Mouse (Mus musculus) myocyte (in vitro differentiated cells): ENCODE measurements around the gene Slc26a1. TPM values are rescaled to one million over a fixed set of nuclear protein-coding genes. Genes with fewer than 3 reads are reported as not detected.

Experiments used
- H3K27me3 ChIP-seq: one replicate; pipeline ENCODE4 v1.6.1; 2011; ENCODE audit not compliant: control insufficient read depth, insufficient read depth, insufficient read length
- H3K36me3 ChIP-seq: one replicate; pipeline ENCODE4 v1.6.1; 2011; ENCODE audit not compliant: control insufficient read depth, insufficient read depth
- H3K4me2 ChIP-seq: one replicate; pipeline ENCODE4 v1.6.1; 2011; ENCODE audit warnings: low read depth, control low read depth
- H3K4me3 ChIP-seq: one replicate; pipeline ENCODE4 v1.5.1; 2011; ENCODE audit warnings: mild to moderate bottlenecking, control low read depth, moderate library complexity
- H3K79me2 ChIP-seq: one replicate; pipeline ENCODE4 v1.6.1; 2011; ENCODE audit not compliant: control insufficient read depth, insufficient read depth
- H3ac ChIP-seq: one replicate; pipeline ENCODE4 v1.6.1; 2011; ENCODE audit not compliant: control insufficient read depth, insufficient read length
- CEBPB ChIP-seq: IDR thresholded peaks from 2 replicates; pipeline ENCODE4 v1.6.1; 2011; ENCODE audit warnings: mild to moderate bottlenecking, moderate library complexity; ENCODE audit not compliant: poor library complexity, insufficient read depth, severe bottlenecking
- E2F4 ChIP-seq: IDR thresholded peaks from one replicate; pipeline ENCODE4 v1.6.1; 2011; ENCODE audit warnings: mild to moderate bottlenecking, control low read depth, moderate library complexity; ENCODE audit not compliant: insufficient read depth
- MAX ChIP-seq: IDR thresholded peaks from one replicate; pipeline ENCODE4 v1.6.1; 2011; ENCODE audit warnings: low read depth, mild to moderate bottlenecking, control low read depth
- MYOD1 ChIP-seq, 3 experiments: IDR thresholded peaks; one replicate each; pipeline ENCODE4 v1.6.1; 2011; ENCODE audit warnings: control low read depth in 2 of 3, low read depth in 2 of 3, mild to moderate bottlenecking in 2 of 3, moderate library complexity in 1 of 3; ENCODE audit not compliant: insufficient read length in 2 of 3, control insufficient read depth in 1 of 3
- MYOG ChIP-seq, 3 experiments: IDR thresholded peaks; one replicate each; pipeline ENCODE4 v1.6.1; 2011; ENCODE audit warnings: control low read depth in 2 of 3, low read depth in 2 of 3, mild to moderate bottlenecking in 2 of 3; ENCODE audit not compliant: insufficient read length in 2 of 3, control insufficient read depth in 1 of 3, insufficient read depth in 1 of 3
- POLR2A ChIP-seq: IDR thresholded peaks from one replicate; pipeline ENCODE4 v1.6.1; 2011; ENCODE audit warnings: low read depth, mild to moderate bottlenecking, control low read depth, moderate library complexity; ENCODE audit not compliant: insufficient read length
- POLR2AphosphoS2 ChIP-seq: IDR thresholded peaks from one replicate; pipeline ENCODE4 v1.6.1; 2011; ENCODE audit warnings: low read depth, control low read depth; ENCODE audit not compliant: insufficient read length
- REST ChIP-seq: IDR thresholded peaks from one replicate; pipeline ENCODE4 v1.6.1; 2011; ENCODE audit warnings: mild to moderate bottlenecking, control low read depth, moderate library complexity; ENCODE audit not compliant: insufficient read depth, insufficient read length
- SRF ChIP-seq: IDR thresholded peaks from one replicate; pipeline ENCODE4 v1.6.1; 2011; ENCODE audit warnings: low read depth; ENCODE audit not compliant: control insufficient read depth, insufficient read length
- TCF12 ChIP-seq: IDR thresholded peaks from one replicate; pipeline ENCODE4 v1.6.1; 2011; ENCODE audit warnings: mild to moderate bottlenecking, control low read depth; ENCODE audit not compliant: poor library complexity, insufficient read depth, severe bottlenecking
- TCF3 ChIP-seq: IDR thresholded peaks from one replicate; pipeline ENCODE4 v1.6.1; 2011; ENCODE audit warnings: low read depth, control low read depth; ENCODE audit not compliant: insufficient read length
- USF1 ChIP-seq: IDR thresholded peaks from one replicate; pipeline ENCODE4 v1.6.1; 2011; ENCODE audit warnings: low read depth, mild to moderate bottlenecking, control low read depth, moderate library complexity
- polyA plus RNA-seq: library from polyadenylated mRNA; unstranded; fragments of >200 nt; fragmentation: generic; extraction: Trizol; gene quantifications from one replicate; pipeline ENCODE4 v1.2.1, GENCODE M21; 2012; ENCODE audit warnings: missing spikeins

The Slc26a1 gene
- polyA plus RNA-seq, 1 experiment = 0.13 TPM

DNA sequence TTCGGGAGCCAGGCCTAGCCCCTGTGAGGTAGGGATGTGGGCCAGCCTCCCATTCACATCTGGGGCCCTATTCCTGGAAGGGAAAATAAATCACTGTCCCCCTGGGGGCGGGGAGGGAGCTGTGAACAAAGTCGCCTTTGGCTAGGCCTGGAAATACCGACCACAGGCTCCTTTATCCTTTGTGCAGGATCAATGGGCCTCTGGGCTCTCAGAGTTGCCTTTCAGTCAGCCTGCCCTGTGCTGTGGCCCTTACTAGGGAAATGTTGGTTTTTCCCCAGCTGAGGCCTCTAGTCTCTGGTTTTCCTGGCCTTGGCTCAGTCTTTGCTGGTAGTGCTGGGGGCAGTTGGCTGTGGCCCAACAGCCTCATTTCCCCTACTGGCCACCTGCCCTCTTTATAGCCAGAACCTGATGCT lies 22.0 kb upstream of the Slc26a1 start:
- H3ac ChIP-seq = no peak overlapping the region
- no peak overlapping the region for H3K4me3 ChIP-seq
- no peaks in the 10 kb centered on the region for H3K27me3 ChIP-seq
- TF ChIP-seq REST (no peak), POLR2A (no peak), TCF3 (no peak), CEBPB (no peak), POLR2AphosphoS2 (no peak), MYOD1 (IDR thresholded peaks at IDR 0.05; ENCODE audit: control insufficient read depth in 1 of 3, insufficient read length in 2 of 3, low read depth in 2 of 3) (no peak), USF1 (no peak), E2F4 (no peak), TCF12 (no peak)
- no peaks in the 10 kb centered on the region for H3K36me3 ChIP-seq
- peak overlapping the region; percentile 2 for H3K4me2 ChIP-seq
- no peaks in the 10 kb centered on the region for H3K79me2 ChIP-seq

GRCm38 (mm10) chr5:108696542-108696941 lies 21.2 kb upstream of the Slc26a1 start:
- Histone ChIP-seq H3K79me2 (no peaks in the 10 kb centered on the region), H3K4me2 (peak overlapping the region; percentile 34), H3K36me3 (no peaks in the 10 kb centered on the region), H3K4me3 (no peak overlapping the region), H3K27me3 (no peaks in the 10 kb centered on the region), H3ac (no peak overlapping the region)
- TF ChIP-seq TCF12 (no peak), REST (no peak), USF1 (no peak), POLR2AphosphoS2 (no peak), CEBPB (no peak), TCF3 (no peak), SRF (no peak), POLR2A (no peak), MYOD1 (IDR thresholded peaks at IDR 0.05; ENCODE audit: control insufficient read depth in 1 of 3, insufficient read length in 2 of 3, low read depth in 2 of 3) (no peak)

DNA sequence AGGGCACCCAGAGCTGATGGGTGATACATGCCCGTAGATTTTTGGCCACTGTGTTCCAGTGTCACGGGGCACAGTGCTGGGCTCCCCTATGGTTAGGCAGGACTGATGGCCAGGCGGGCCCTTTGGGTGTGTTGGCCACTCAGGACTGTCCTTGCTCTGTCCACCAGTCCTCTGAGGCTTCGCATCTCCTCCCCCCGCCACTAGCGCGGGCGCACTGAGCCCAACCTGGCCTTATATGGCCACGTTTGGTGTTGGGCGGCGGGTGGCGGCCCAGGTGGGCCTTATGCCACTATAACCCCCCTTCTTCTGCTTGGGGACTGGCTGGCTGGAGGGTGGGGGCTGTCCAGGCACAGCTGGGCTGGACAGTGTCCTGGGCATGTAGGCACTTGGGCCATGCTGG lies 20.5 kb upstream of the Slc26a1 start:
- H3K27me3 ChIP-seq = no peaks in the 10 kb centered on the region
- TF ChIP-seq MYOG (IDR thresholded peaks at IDR 0.05; ENCODE audit: control insufficient read depth in 1 of 3, insufficient read depth in 1 of 3, insufficient read length in 2 of 3, low read depth in 2 of 3) = no peak
- TF ChIP-seq MYOD1 (IDR thresholded peaks at IDR 0.05; ENCODE audit: control insufficient read depth in 1 of 3, insufficient read length in 2 of 3, low read depth in 2 of 3) = no peak
- TF ChIP-seq TCF3 = no peak
- H3K4me3 ChIP-seq = peak overlapping the region; percentile 28
- H3K79me2 ChIP-seq = no peaks in the 10 kb centered on the region
- H3K36me3 ChIP-seq = no peaks in the 10 kb centered on the region
- no peak overlapping the region for H3K4me2 ChIP-seq
- H3ac ChIP-seq = no peak overlapping the region

DNA sequence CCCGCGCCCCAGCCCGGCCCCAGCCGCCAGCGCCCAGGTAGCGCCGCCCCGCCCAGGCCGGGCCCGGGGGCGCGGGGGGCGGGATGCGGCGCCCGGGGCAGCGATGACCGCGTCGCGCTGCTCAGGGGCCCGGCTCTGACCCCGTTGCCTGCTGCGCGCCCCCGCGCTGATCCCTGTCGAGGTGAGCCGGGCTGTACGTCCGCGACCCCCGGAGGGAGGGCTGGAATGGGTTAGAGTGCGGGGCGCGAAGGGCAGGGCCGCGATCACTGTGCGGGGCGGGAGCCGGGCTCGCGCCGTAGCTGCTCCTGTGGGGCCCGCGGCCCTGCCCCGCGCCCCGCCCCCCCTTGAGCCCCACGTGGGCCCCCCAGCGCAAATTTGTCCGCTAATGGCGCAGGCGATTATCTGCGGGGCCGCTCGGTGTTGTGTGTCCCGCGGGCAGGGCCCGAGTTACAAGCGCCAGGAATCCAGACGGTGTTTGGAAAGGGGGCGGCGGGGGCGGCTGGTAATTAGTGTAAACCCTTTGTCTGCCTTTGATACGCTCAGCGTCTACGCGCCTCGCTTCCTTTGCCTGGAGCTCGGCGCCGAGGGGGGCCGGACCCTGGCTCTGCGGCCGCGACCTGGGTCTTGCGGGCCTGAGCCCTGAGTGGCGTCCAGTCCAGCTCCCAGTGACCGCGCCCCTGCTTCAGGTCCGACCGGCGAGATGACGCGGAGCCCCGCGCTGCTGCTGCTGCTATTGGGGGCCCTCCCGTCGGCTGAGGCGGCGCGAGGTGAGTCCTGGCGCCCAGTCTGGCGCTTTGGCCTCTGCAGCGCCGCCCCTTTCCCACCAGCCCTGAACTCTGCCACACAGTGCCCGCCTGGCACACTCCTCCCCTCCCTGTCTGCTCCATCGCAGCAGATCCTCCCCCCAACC lies 19.2 kb upstream of the Slc26a1 start:
- peak overlapping the region; percentile 28 for H3K4me3 ChIP-seq
- TF ChIP-seq POLR2AphosphoS2 (peak; percentile 37), SRF (no peak), E2F4 (no peak), TCF12 (no peak), POLR2A (peak; percentile 60), MAX (no peak), CEBPB (no peak), MYOG (IDR thresholded peaks at IDR 0.05; ENCODE audit: control insufficient read depth in 1 of 3, insufficient read depth in 1 of 3, insufficient read length in 2 of 3, low read depth in 2 of 3) (no peak), MYOD1 (IDR thresholded peaks at IDR 0.05; ENCODE audit: control insufficient read depth in 1 of 3, insufficient read length in 2 of 3, low read depth in 2 of 3) (peak in 1 of 3 experiments; percentile 17), REST (no peak), TCF3 (no peak), USF1 (no peak)
- H3K36me3 ChIP-seq = no peaks in the 10 kb centered on the region

DNA sequence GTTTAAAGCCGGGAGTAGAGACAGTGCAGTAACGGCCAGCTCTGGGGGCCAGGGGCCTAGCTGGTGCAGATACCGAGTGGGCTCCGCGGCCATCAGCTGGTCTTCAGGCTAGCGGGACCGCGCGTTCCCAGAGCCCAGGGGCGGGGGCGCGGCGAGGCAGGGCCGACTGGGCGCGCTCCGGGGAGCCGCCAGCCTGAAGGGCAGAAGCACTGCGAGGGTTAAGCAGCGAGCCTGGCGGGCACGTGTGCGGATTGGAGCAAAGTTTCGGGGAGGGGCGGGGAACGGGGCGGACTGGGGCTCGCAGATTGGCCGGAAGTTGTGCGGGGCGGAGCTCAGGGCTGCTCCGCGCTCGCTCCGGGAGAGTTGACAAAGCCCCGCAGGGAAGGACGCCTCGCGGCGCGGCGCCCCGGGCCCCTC lies 18.5 kb upstream of the Slc26a1 start:
- peak; percentile 30 for TF ChIP-seq USF1
- peak in 1 of 3 experiments; percentile 20 for TF ChIP-seq MYOD1 (IDR thresholded peaks at IDR 0.05; ENCODE audit: control insufficient read depth in 1 of 3, insufficient read length in 2 of 3, low read depth in 2 of 3)
- no peak for TF ChIP-seq E2F4
- peak in 1 of 3 experiments; percentile 37 for TF ChIP-seq MYOG (IDR thresholded peaks at IDR 0.05; ENCODE audit: control insufficient read depth in 1 of 3, insufficient read depth in 1 of 3, insufficient read length in 2 of 3, low read depth in 2 of 3)
- no peak for TF ChIP-seq SRF
- TF ChIP-seq POLR2A = peak; percentile 59
- no peak for TF ChIP-seq REST
- peak; percentile 61 for TF ChIP-seq POLR2AphosphoS2
- no peaks in the 10 kb centered on the region for H3K79me2 ChIP-seq
- no peaks in the 10 kb centered on the region for H3K36me3 ChIP-seq
- no peaks in the 10 kb centered on the region for H3K27me3 ChIP-seq
- peak overlapping the region; percentile 88 for H3K4me2 ChIP-seq
- peak overlapping the region; percentile 34 for H3ac ChIP-seq
- H3K4me3 ChIP-seq = peak overlapping the region; percentile 28

More for the DNA sequence above, 19.2 kb upstream of the Slc26a1 start:
- Histone ChIP-seq H3ac (peak overlapping the region; percentile 34), H3K79me2 (no peaks in the 10 kb centered on the region), H3K4me2 (peak overlapping the region; percentile 69), H3K27me3 (no peaks in the 10 kb centered on the region)
